8 mouse cellular contexts compared by ENCODE assay signal in genomic region chr17:35105740-35106389, GRCm38 (mm10). TPM values are rescaled to one million over a fixed set of nuclear protein-coding genes. Genes with fewer than 3 reads are reported as not detected.
A peak's percentile ranks its signal among the peaks of the same experiment; 100 is the strongest.
DNase-seq lines count a peak whose midpoint lies in the region; ATAC-seq and TF ChIP-seq lines count a peak whose summit lies in the region.

No protein-coding gene starts in this region.

- no peak overlapping the region for H3K9ac ChIP-seq in forebrain, postnatal 0 days

- WGBS in forebrain, postnatal 0 days, result 21% methylated on average over 13 of the region's 13 CpGs

- H3K4me2 ChIP-seq in forebrain, postnatal 0 days (ENCODE audit: low read depth), result peak overlapping the region; percentile 24; the same call in 1 of the 2 replicates

- no peak overlapping the region for H3K4me3 ChIP-seq in forebrain, postnatal 0 days (ENCODE audit: low read depth, low read length)
- H3K4me3 ChIP-seq in megakaryocyte, embryonic 14.5 days (replicated peaks), result peak overlapping the region; percentile 51

- DNase-seq in ovary, postnatal 36 days (ENCODE audit: low spot score), result peak; percentile 50
- DNase-seq in ovary, postnatal 14 days (ENCODE audit: low spot score), result no peak
- DNase-seq in cerebellum, adult 8-10 months, result peak; percentile 66
- DNase-seq in forebrain, postnatal 0 days, result peak; percentile 28
- DNase-seq in kidney, postnatal 14 days, result peak; percentile 64
- peak; percentile 56 for DNase-seq in thymus, postnatal 14 days
- DNase-seq in adipocyte (ENCODE audit: low spot score), result no peak

- H3K4me1 ChIP-seq in forebrain, postnatal 0 days (ENCODE audit: insufficient read depth), result no peaks in the 10 kb centered on the region
- peaks cover 61% of the 10 kb centered on the region for H3K4me1 ChIP-seq in megakaryocyte, embryonic 14.5 days

- no peaks in the 10 kb centered on the region for H3K27me3 ChIP-seq in forebrain, postnatal 0 days (ENCODE audit: insufficient read depth, low read length)
- H3K27me3 ChIP-seq in megakaryocyte, embryonic 14.5 days (replicated peaks), result peaks cover 10% of the 10 kb centered on the region

- no peaks in the 10 kb centered on the region for H3K9me3 ChIP-seq in forebrain, postnatal 0 days (ENCODE audit: low read length)
- no peaks in the 10 kb centered on the region for H3K9me3 ChIP-seq in megakaryocyte, embryonic 14.5 days

- peak; percentile 46; the same call in 1 of the 2 replicates for ATAC-seq in forebrain, postnatal 0 days

- peak; percentile 66 for TF ChIP-seq CTCF in forebrain, postnatal 0 days (IDR thresholded peaks at IDR 0.05; ENCODE audit: low read depth)

- H3K27ac ChIP-seq in forebrain, postnatal 0 days (ENCODE audit: low read depth, low read length), result no peak overlapping the region

- H3K36me3 ChIP-seq in forebrain, postnatal 0 days (ENCODE audit: insufficient read depth), result peaks cover 29% of the 10 kb centered on the region
- peaks cover 42% of the 10 kb centered on the region for H3K36me3 ChIP-seq in megakaryocyte, embryonic 14.5 days (replicated peaks; ENCODE audit: low read length)

RNA-seq across cellular contexts. Expression of gene Ly6g5c, which starts 2.2 kb away (rescaled TPM):
- total RNA-seq in forebrain, postnatal 0 days (2014; rRNA removed), result not detected in 2 replicates
- not detected in 2 replicates for polyA plus RNA-seq in forebrain, postnatal 0 days (2015; fragmentation: Nextera tagmentation; extraction: Ambion mirVana)
- not detected in 2 replicates for polyA plus RNA-seq in megakaryocyte, embryonic 14.5 days (2012; ENCODE audit: insufficient read depth, low replicate concordance)

RNA-seq across cellular contexts. Expression of gene Ly6g5b, which starts 9.4 kb away (rescaled TPM):
- total RNA-seq in forebrain, postnatal 0 days (2014; rRNA removed), result 0.54 and 1.1 TPM in 2 replicates
- polyA plus RNA-seq in forebrain, postnatal 0 days (2015; fragmentation: Nextera tagmentation; extraction: Ambion mirVana), result 0.55 and 1.1 TPM in 2 replicates
- 0.23 TPM in 1 of 2 replicates, not detected in the other for polyA plus RNA-seq in megakaryocyte, embryonic 14.5 days (2012; ENCODE audit: insufficient read depth, low replicate concordance)

RNA-seq across cellular contexts. Expression of gene Gpank1, which starts 15.4 kb away (rescaled TPM):
- total RNA-seq in forebrain, postnatal 0 days (2014; rRNA removed), result 16.9 and 20.5 TPM in 2 replicates
- 19.7 and 20.8 TPM in 2 replicates for polyA plus RNA-seq in forebrain, postnatal 0 days (2015; fragmentation: Nextera tagmentation; extraction: Ambion mirVana)
- polyA plus RNA-seq in megakaryocyte, embryonic 14.5 days (2012; ENCODE audit: insufficient read depth, low replicate concordance), result 46.5 and 57.4 TPM in 2 replicates

RNA-seq across cellular contexts. Expression of gene Csnk2b, which starts 16.0 kb away (rescaled TPM):
- total RNA-seq in forebrain, postnatal 0 days (2014; rRNA removed), result 240 and 247 TPM in 2 replicates
- 334 and 335 TPM in 2 replicates for polyA plus RNA-seq in forebrain, postnatal 0 days (2015; fragmentation: Nextera tagmentation; extraction: Ambion mirVana)
- polyA plus RNA-seq in megakaryocyte, embryonic 14.5 days (2012; ENCODE audit: insufficient read depth, low replicate concordance), result 75.6 and 82.2 TPM in 2 replicates

RNA-seq across cellular contexts. Expression of gene Abhd16a, which starts 16.8 kb away (rescaled TPM):
- 139 and 202 TPM in 2 replicates for total RNA-seq in forebrain, postnatal 0 days (2014; rRNA removed)
- polyA plus RNA-seq in forebrain, postnatal 0 days (2015; fragmentation: Nextera tagmentation; extraction: Ambion mirVana), result 92.8 and 96.3 TPM in 2 replicates
- 211 and 290 TPM in 2 replicates for polyA plus RNA-seq in megakaryocyte, embryonic 14.5 days (2012; ENCODE audit: insufficient read depth, low replicate concordance)

Comparison
In these comparisons a context has a peak if more than half of its experiments do, and no peak if none do; other contexts are left out.
1. DNase-seq: peak in ovary, postnatal 36 days (single experiment), cerebellum, adult 8-10 months (single experiment), forebrain, postnatal 0 days (single experiment), kidney, postnatal 14 days (single experiment) and thymus, postnatal 14 days (single experiment); none in ovary, postnatal 14 days (single experiment) and adipocyte (single experiment).